Mouse (Mus musculus): ENCODE measurements around the gene Mcur1. TPM values are rescaled to one million over a fixed set of nuclear protein-coding genes. Genes with fewer than 3 reads are reported as not detected.
A peak's percentile ranks its signal among the peaks of the same experiment; 100 is the strongest.

The Mcur1 gene
- polyA plus RNA-seq, 1 experiment: 23.2 TPM

- no peaks in the 10 kb centered on the region; the same call in 1 of the 2 replicates for H3K4me1 ChIP-seq (ENCODE audit: control insufficient read depth, insufficient read depth, low read length)
- no peak for DNase-seq
- TF ChIP-seq CTCF (IDR thresholded peaks at IDR 0.05; ENCODE audit: insufficient read depth, low read length): no peak
- TF ChIP-seq POLR2A (IDR thresholded peaks at IDR 0.05; ENCODE audit: borderline replicate concordance, extremely low read depth, low read depth, low read length): no peak
- WGBS: 95% methylated on average over 5 of the region's 5 CpGs
- no peak overlapping the region for H3K4me3 ChIP-seq (replicated peaks; ENCODE audit: extremely low read depth, low read depth, low read length)
Measured at GRCm38 (mm10) chr13:43575431-43575830, 15.4 kb upstream of the Mcur1 start.

GRCm38 (mm10) chr13:43573979-43574378 is 14.0 kb upstream of the Mcur1 start:
- TF ChIP-seq POLR2A (IDR thresholded peaks at IDR 0.05; ENCODE audit: borderline replicate concordance, extremely low read depth, low read depth, low read length) (no peak), CTCF (IDR thresholded peaks at IDR 0.05; ENCODE audit: insufficient read depth, low read length) (no peak)
- no peak overlapping the region for H3K4me3 ChIP-seq (replicated peaks; ENCODE audit: extremely low read depth, low read depth, low read length)
- H3K4me1 ChIP-seq (ENCODE audit: control insufficient read depth, insufficient read depth, low read length): no peaks in the 10 kb centered on the region; the same call in 1 of the 2 replicates
- no peak for DNase-seq
- WGBS: 43% methylated on average over 2 of the region's 2 CpGs

- WGBS: 66% methylated on average over 25 of the region's 25 CpGs
- DNase-seq: no peak
- no peak for TF ChIP-seq POLR2A (IDR thresholded peaks at IDR 0.05; ENCODE audit: borderline replicate concordance, extremely low read depth, low read depth, low read length)
- H3K4me3 ChIP-seq (replicated peaks; ENCODE audit: extremely low read depth, low read depth, low read length): no peak overlapping the region
- H3K4me1 ChIP-seq (ENCODE audit: control insufficient read depth, insufficient read depth, low read length): no peaks in the 10 kb centered on the region
Measured at GRCm38 (mm10) chr13:43567141-43567891, 7.3 kb upstream of the Mcur1 start.

- no peak for DNase-seq
- Histone ChIP-seq H3K4me3 (replicated peaks; ENCODE audit: extremely low read depth, low read depth, low read length) (no peak overlapping the region), H3K4me1 (ENCODE audit: control insufficient read depth, insufficient read depth, low read length) (0 out of 2 replicates have a peak, but pooled peaks cover 2% of the 10 kb centered on the region)
- TF ChIP-seq CTCF (IDR thresholded peaks at IDR 0.05; ENCODE audit: insufficient read depth, low read length): no peak
- no peak for TF ChIP-seq POLR2A (IDR thresholded peaks at IDR 0.05; ENCODE audit: borderline replicate concordance, extremely low read depth, low read depth, low read length)
- WGBS: 90% methylated on average over 8 of the region's 8 CpGs
Measured at GRCm38 (mm10) chr13:43566184-43566583, 6.2 kb upstream of the Mcur1 start.

- Histone ChIP-seq H3K4me1 (ENCODE audit: control insufficient read depth, insufficient read depth, low read length) (0 out of 2 replicates have a peak, but pooled peaks cover 3% of the 10 kb centered on the region), H3K4me3 (replicated peaks; ENCODE audit: extremely low read depth, low read depth, low read length) (no peak overlapping the region)
- peak; percentile 75 for DNase-seq
- TF ChIP-seq CTCF (IDR thresholded peaks at IDR 0.05; ENCODE audit: insufficient read depth, low read length) (peak; percentile 95), POLR2A (IDR thresholded peaks at IDR 0.05; ENCODE audit: borderline replicate concordance, extremely low read depth, low read depth, low read length) (no peak)
- 10% methylated on average over 9 of the region's 9 CpGs for WGBS
Measured at GRCm38 (mm10) chr13:43565346-43565745, 5.4 kb upstream of the Mcur1 start.

DNA sequence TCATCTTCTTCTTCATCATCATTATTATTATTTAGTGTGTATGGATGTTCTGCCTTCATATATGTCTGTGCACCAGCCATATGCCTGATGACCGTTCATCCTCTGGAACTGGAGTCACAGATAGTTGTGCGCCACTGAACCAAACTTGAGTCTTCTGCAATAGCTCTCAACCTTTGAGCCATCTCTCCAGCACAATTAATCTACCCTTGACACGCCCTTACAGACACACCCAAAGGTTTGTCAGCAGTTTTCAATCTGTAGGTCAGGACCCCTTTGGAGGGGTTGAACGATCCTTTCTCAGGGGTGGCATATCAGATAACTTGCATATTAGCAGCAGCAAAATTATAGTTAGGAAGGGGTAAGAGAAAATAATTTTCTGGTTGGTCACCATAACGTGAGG is 4.7 kb upstream of the Mcur1 start:
- no peak for TF ChIP-seq POLR2A (IDR thresholded peaks at IDR 0.05; ENCODE audit: borderline replicate concordance, extremely low read depth, low read depth, low read length)
- TF ChIP-seq CTCF (IDR thresholded peaks at IDR 0.05; ENCODE audit: insufficient read depth, low read length): no peak
- DNase-seq: no peak
- H3K4me3 ChIP-seq (replicated peaks; ENCODE audit: extremely low read depth, low read depth, low read length): no peak overlapping the region

DNA sequence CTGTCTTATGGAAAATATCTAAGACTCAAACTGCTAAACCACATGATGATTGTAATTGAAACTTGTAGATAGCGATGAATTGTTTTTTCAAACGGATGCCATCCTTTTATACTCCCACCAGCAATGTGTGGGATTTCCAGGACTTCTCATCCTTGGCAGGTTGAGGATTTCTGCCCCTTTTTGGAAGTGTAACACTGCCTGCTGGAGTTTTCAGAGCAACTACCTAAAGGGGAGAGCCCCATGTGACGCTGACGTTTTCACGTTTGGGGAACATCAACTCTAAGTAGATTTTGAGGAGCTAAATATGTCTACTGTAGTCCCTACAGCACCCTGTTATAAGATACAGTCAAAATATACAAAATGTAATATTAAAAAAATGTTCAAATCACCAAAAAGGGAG is 2.7 kb upstream of the Mcur1 start:
- WGBS: 86% methylated on average over 5 of the region's 5 CpGs

More for the DNA sequence above, 4.7 kb upstream of the Mcur1 start:
- 89% methylated on average over 5 of the region's 5 CpGs for WGBS
- 0 out of 2 replicates have a peak, but pooled peaks cover 3% of the 10 kb centered on the region for H3K4me1 ChIP-seq (ENCODE audit: control insufficient read depth, insufficient read depth, low read length)

DNA sequence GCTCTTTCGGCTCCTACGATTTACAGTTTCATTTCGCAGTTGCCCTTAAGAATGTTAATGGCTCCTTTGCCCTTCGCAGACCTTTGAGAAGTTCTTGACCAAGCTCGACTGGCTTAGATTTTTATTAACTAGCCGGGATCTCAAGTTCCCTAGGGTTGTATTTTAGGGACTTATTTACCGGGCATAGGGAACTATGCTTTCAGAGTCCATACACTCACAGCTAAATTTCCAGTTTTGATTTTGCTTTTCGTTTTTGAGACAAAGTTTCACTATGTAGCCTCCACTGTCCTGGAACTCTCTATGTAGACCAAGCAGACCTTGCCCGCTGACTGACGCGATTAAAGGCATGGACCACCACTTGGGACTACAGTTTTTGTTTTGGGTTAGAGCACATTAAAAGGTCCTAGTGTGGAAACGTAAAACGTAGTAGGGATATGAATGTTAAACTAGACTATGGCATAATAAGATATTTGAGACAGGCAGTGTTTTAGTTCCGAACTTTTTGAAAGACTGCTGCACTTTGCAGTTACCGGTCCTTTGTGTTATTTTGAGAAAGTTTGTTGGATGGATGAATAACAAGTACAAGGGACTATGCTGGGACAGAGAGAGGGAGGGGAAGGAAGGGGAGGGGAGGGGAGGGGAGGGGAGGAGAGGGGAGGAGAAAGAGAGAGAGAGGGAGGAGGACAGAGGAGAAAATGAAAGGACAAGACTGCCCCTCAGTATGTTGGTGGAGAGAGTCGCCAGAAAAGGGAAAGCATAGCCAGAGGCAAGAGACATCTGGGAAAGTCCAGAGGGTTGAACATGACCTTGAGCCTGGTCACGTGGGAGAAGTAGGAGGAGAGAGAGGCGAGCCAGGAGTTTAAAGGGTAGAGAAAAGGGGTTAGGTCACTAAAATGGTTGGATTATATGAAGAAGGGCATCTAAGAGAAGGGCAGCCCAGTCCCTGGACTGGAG is 744 bp upstream of the Mcur1 start:
- 4% methylated on average over 18 of the region's 18 CpGs for WGBS
- TF ChIP-seq CTCF (IDR thresholded peaks at IDR 0.05; ENCODE audit: insufficient read depth, low read length): no peak
- TF ChIP-seq POLR2A (IDR thresholded peaks at IDR 0.05; ENCODE audit: borderline replicate concordance, extremely low read depth, low read depth, low read length): peak; percentile 25; the same call in 1 of the 2 replicates
- peaks cover 7% of the 10 kb centered on the region for H3K4me1 ChIP-seq (ENCODE audit: control insufficient read depth, insufficient read depth, low read length)
- peak overlapping the region; percentile 89 for H3K4me3 ChIP-seq (replicated peaks; ENCODE audit: extremely low read depth, low read depth, low read length)
- DNase-seq: peak; percentile 38

More for the DNA sequence above, 2.7 kb upstream of the Mcur1 start:
- H3K4me3 ChIP-seq (replicated peaks; ENCODE audit: extremely low read depth, low read depth, low read length): no peak overlapping the region
- TF ChIP-seq POLR2A (IDR thresholded peaks at IDR 0.05; ENCODE audit: borderline replicate concordance, extremely low read depth, low read depth, low read length): no peak
- no peak for TF ChIP-seq CTCF (IDR thresholded peaks at IDR 0.05; ENCODE audit: insufficient read depth, low read length)
- DNase-seq: no peak
- peaks cover 7% of the 10 kb centered on the region for H3K4me1 ChIP-seq (ENCODE audit: control insufficient read depth, insufficient read depth, low read length)

DNA sequence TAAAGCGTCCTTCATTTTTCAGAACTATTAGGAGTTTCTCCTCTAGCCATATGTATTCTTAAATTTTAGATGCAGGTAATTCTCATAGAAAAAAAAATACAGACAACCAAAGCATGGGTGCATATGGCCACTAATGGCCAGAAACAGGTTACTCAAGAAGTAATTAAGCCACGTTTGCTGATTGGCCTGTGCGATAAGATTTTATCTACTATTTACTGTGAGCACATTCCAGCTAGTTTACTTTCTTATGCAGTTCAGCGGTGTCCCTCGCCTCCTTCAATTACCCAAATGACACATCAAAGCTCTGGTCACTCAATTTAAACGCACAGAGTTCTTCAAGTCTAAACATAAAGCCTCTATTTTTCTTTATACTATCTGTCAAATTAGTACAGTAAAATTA is 1.0 kb downstream of the Mcur1 start:
- peak overlapping the region; percentile 95 for H3K4me3 ChIP-seq (replicated peaks; ENCODE audit: extremely low read depth, low read depth, low read length)
- 19% methylated on average over 6 of the region's 6 CpGs for WGBS
- DNase-seq: no peak
- TF ChIP-seq POLR2A (IDR thresholded peaks at IDR 0.05; ENCODE audit: borderline replicate concordance, extremely low read depth, low read depth, low read length) (no peak), CTCF (IDR thresholded peaks at IDR 0.05; ENCODE audit: insufficient read depth, low read length) (no peak)
- H3K4me1 ChIP-seq (ENCODE audit: control insufficient read depth, insufficient read depth, low read length): peaks cover 7% of the 10 kb centered on the region
